Mouse (Mus musculus) small intestine, adult 2 months (tissue): ENCODE data around the gene Extl1.

Experiments used
- CTCF ChIP-seq: fragments of 200-500 bp; IDR thresholded peaks from 2 replicates; pipeline ENCODE4 v1.5.1; 2012; ENCODE audit warnings: low read depth, mild to moderate bottlenecking, control low read depth, inconsistent platforms, low read length, moderate library complexity, mixed read lengths; ENCODE audit not compliant: insufficient replicate concordance, insufficient read length; ENCODE audit errors: extremely low read depth
- POLR2A ChIP-seq: fragments of 200-500 bp; IDR thresholded peaks from 2 replicates; pipeline ENCODE4 v1.6.1; 2012; ENCODE audit warnings: low read depth, mild to moderate bottlenecking, control low read depth, inconsistent platforms, low read length, moderate library complexity

DNA sequence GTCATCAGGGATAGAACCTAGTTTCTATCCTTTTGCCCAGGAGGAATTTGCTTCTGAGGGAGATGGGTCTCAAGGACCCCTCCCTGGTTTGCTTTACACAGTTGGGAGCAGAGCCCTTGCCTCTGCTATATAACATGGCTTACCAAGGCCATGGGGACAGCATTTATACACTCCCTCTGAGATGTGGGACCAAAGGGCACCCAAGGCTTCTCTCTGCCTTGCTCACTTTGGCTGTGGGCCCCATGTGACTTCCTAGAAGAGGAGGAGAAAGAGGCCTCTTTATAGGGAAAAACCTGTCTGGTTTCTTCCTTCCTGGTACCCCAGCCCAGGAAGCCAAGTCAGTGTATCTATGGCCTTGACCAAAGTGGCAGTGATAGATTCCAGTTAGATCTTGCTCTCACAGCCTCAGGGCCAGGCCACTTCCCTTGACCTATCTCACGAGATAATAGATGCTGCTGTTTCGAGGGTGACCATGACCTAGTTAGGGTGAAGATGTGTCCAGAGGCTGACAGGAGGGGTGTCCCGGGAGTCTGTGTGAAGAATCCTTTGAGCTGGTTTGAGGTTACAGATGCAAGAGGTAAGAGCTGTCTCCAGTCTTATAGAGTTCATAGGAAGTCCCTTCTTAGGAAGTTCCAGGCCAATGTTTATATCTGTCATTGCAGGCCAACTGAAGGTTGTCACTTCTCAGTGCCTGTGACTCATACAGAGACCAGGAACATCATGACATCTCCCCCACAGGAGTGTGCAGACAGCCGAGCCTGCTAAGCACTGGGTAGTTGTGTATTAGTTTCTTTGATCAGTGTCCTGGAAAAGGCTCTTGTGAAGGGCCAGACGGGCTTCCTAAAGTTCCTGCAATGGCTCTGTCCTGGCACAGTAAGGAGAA lies 29.9 kb downstream of the Extl1 start:
- no peak for TF ChIP-seq CTCF
- no peak for TF ChIP-seq POLR2A
